Mouse (Mus musculus) heart, embryonic 14.5 days (tissue): ENCODE data around the gene Phc1. TPM values are rescaled to one million over a fixed set of nuclear protein-coding genes. Genes with fewer than 3 reads are reported as not detected.

Experiments used
- ATAC-seq: fragments of 200-750 bp; cut with Nextera tagmentation; 2 replicates; pipeline ENCODE4 v1.8.0; 2017; ENCODE audit warnings: low read depth, moderate TSS enrichment; ENCODE audit not compliant: insufficient number of reproducible peaks, insufficient read depth, low FRiP score
- H3K27ac ChIP-seq, 2 experiments: fragments of 200-500 bp in 1 of 2; fragments of 300-500 bp in 1 of 2; sonication (generic) in 1 of 2; replicated peaks in 1 of 2; 2 replicates each; pipeline ENCODE4 v1.5.1; 2012 to 2014; ENCODE audit warnings: low read depth in 2 of 2, low read length in 2 of 2, control low read depth in 1 of 2, mild to moderate bottlenecking in 1 of 2, mixed read lengths in 1 of 2; ENCODE audit not compliant: control insufficient read depth in 1 of 2, insufficient read depth in 1 of 2
- H3K27me3 ChIP-seq: fragments of 300-500 bp; sonication (generic); 2 replicates; pipeline ENCODE4 v1.6.1; 2014; ENCODE audit warnings: mild to moderate bottlenecking, low read length, control low read depth; ENCODE audit not compliant: control insufficient read depth, insufficient read depth
- H3K36me3 ChIP-seq: fragments of 300-500 bp; sonication (generic); 2 replicates; pipeline ENCODE4 v1.6.1; 2014; ENCODE audit warnings: mild to moderate bottlenecking, control low read depth, low read length, mixed read lengths; ENCODE audit not compliant: control insufficient read depth, insufficient read depth
- H3K4me1 ChIP-seq, 2 experiments: fragments of 200-500 bp in 1 of 2; fragments of 300-500 bp in 1 of 2; sonication (generic) in 1 of 2; 2 replicates each; pipeline ENCODE4 v1.6.1; 2012 to 2014; ENCODE audit warnings: low read length in 2 of 2, control low read depth in 1 of 2, mixed read lengths in 1 of 2; ENCODE audit not compliant: control insufficient read depth in 2 of 2, insufficient read depth in 2 of 2
- H3K4me2 ChIP-seq: fragments of 300-500 bp; sonication (generic); 2 replicates; pipeline ENCODE4 v1.6.1; 2014; ENCODE audit warnings: mild to moderate bottlenecking, low read length
- H3K4me3 ChIP-seq, 2 experiments: fragments of 200-500 bp in 1 of 2; fragments of 300-500 bp in 1 of 2; sonication (generic) in 1 of 2; 2 replicates each; pipeline ENCODE4 v1.5.1; 2012 to 2014; ENCODE audit warnings: low read length in 2 of 2, mild to moderate bottlenecking in 2 of 2, control low read depth in 1 of 2, low read depth in 1 of 2, moderate library complexity in 1 of 2; ENCODE audit not compliant: control insufficient read depth in 1 of 2, insufficient read depth in 1 of 2
- H3K9ac ChIP-seq: fragments of 300-500 bp; sonication (generic); 2 replicates; pipeline ENCODE4 v1.6.1; 2014; ENCODE audit warnings: mild to moderate bottlenecking, low read length
- H3K9me3 ChIP-seq: fragments of 300-500 bp; sonication (generic); 2 replicates; pipeline ENCODE4 v1.6.1; 2016; ENCODE audit warnings: low read length, control low read depth; ENCODE audit not compliant: control insufficient read depth
- WGBS: fragments of 180-500 bp; shearing (Covaris S2); extraction: QIAGEN DNeasy Blood & Tissue Kit; methylation state at CpG from one replicate; pipeline ENCODE4 v1.1.7; 2014; 5-methylcytosine and 5-hydroxymethylcytosine counted together
- polyA plus RNA-seq: library from polyadenylated mRNA; unstranded; fragments of >200 nt; fragmentation: Nextera tagmentation; extraction: Ambion mirVana; gene quantifications from 2 replicates; pipeline ENCODE4 v1.2.1, GENCODE M21; 2014

The Phc1 gene
- polyA plus RNA-seq, 1 experiment from 2014 or later: 13.2 TPM

GRCm38 (mm10) chr6:122302121-122302520 lies 38.2 kb downstream of the Phc1 start:
- 83% methylated on average over 1 of the region's 1 CpGs for WGBS
- H3K27me3 ChIP-seq: no peaks in the 10 kb centered on the region
- ATAC-seq: no peak
- no peak overlapping the region for H3K4me3 ChIP-seq
- no peak overlapping the region for H3K27ac ChIP-seq
- H3K9ac ChIP-seq: no peak overlapping the region
- H3K36me3 ChIP-seq: no peaks in the 10 kb centered on the region
- no peaks in the 10 kb centered on the region for H3K9me3 ChIP-seq
- H3K4me1 ChIP-seq: peaks cover 4 to 5% of the 10 kb centered on the region in 2 experiments; a peak in 2 of 4 replicates
- H3K4me2 ChIP-seq: no peak overlapping the region

- Histone ChIP-seq H3K36me3 (no peaks in the 10 kb centered on the region), H3K9ac (no peak overlapping the region), H3K4me2 (no peak overlapping the region), H3K4me1 (peaks cover 5 to 8% of the 10 kb centered on the region in 2 experiments; a peak in 2 of 4 replicates), H3K27me3 (no peaks in the 10 kb centered on the region), H3K27ac (no peak overlapping the region), H3K4me3 (no peak overlapping the region), H3K9me3 (no peaks in the 10 kb centered on the region)
- ATAC-seq: no peak
- 23% methylated on average over 3 of the region's 3 CpGs for WGBS
Measured at GRCm38 (mm10) chr6:122299621-122300133, 40.7 kb downstream of the Phc1 start.

DNA sequence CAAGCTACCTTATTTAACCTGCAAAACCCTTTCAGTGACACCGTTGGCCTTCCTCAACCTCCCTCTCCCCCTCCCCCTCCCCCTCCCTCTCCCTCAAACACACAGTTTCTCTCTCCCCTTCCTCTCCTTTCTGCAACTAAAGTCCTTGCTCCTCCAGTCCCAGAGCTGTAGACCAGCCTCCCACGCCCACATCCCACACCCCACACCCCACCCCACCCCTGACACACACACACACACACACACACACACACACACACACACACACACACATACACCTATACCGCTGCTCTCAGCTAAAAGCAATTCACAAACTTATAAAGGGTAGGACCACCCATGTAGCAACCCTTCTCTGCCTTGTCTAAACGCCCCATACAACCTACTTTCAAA lies 42.1 kb downstream of the Phc1 start:
- no peak overlapping the region for H3K27ac ChIP-seq
- H3K4me3 ChIP-seq: no peak overlapping the region
- peaks cover 2 to 8% of the 10 kb centered on the region in 2 experiments; a peak in 1 of 4 replicates for H3K4me1 ChIP-seq
- no peak for ATAC-seq
- H3K36me3 ChIP-seq: no peaks in the 10 kb centered on the region
- WGBS: 55% methylated on average over 3 of the region's 4 CpGs
- H3K27me3 ChIP-seq: no peaks in the 10 kb centered on the region
- H3K9me3 ChIP-seq: no peaks in the 10 kb centered on the region
- H3K4me2 ChIP-seq: no peak overlapping the region
- no peak overlapping the region for H3K9ac ChIP-seq

GRCm38 (mm10) chr6:122297279-122298222 lies 42.8 kb downstream of the Phc1 start:
- H3K9me3 ChIP-seq: no peaks in the 10 kb centered on the region
- H3K27ac ChIP-seq: peak overlapping the region in 1 of 2 experiments; percentile 28; a peak in 1 of 4 replicates
- peaks cover 2 to 8% of the 10 kb centered on the region in 2 experiments; a peak in 1 of 4 replicates for H3K4me1 ChIP-seq
- H3K36me3 ChIP-seq: no peaks in the 10 kb centered on the region
- H3K27me3 ChIP-seq: no peaks in the 10 kb centered on the region
- 7% methylated on average over 25 of the region's 25 CpGs for WGBS
- peak overlapping the region; percentile 71 for H3K9ac ChIP-seq
- peak overlapping the region; percentile 54 to 60 for H3K4me3 ChIP-seq
- H3K4me2 ChIP-seq: peak overlapping the region; percentile 86
- ATAC-seq: peak; percentile 39; the same call in 1 of the 2 replicates

DNA sequence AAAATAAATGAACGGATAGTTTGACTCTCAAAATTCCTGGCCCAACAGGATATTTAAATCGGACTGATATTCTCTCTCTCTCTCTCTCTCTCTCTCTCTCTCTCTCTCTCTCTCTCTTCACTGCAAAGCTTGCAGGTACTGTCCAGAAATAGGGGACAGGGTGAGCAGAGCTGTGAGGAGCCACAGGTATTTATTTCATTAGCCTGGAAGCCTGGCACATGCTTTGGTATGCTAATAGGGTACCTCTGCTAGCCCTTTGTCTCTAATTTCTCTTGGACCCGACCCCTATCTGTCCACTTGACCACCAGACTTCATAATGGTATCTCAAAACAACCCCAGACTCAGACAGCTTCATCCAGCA lies 43.5 kb downstream of the Phc1 start:
- H3K9ac ChIP-seq: peak overlapping the region; percentile 71
- H3K27me3 ChIP-seq: no peaks in the 10 kb centered on the region
- WGBS: 20% methylated on average over 3 of the region's 3 CpGs
- peak overlapping the region; percentile 54 to 60 for H3K4me3 ChIP-seq
- H3K4me1 ChIP-seq: peaks cover 2 to 8% of the 10 kb centered on the region in 2 experiments; a peak in 1 of 4 replicates
- ATAC-seq: no peak
- H3K4me2 ChIP-seq: peak overlapping the region; percentile 86
- H3K9me3 ChIP-seq: no peaks in the 10 kb centered on the region
- peak overlapping the region in 1 of 2 experiments; percentile 28; a peak in 1 of 4 replicates for H3K27ac ChIP-seq
- no peaks in the 10 kb centered on the region for H3K36me3 ChIP-seq

DNA sequence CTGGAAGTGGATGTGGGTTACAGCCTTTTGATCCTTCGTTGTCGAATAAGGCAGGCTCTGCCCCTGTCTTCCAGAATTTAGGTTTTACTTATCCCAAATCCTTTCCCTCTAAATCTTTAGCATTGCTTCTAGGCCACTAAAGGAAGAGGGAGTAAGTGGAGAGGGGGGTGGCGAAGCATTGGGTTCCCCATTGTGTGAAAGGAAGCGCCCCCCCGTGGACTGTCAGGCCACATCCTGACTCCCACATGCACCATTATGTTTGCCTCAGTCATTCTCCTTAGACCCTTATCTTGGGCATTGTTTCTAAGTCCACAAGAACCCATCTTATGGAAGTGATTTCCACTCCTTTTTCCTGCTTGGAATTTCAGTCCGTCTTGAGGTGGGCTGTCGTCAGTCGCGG lies 45.1 kb downstream of the Phc1 start:
- 50% methylated on average over 9 of the region's 9 CpGs for WGBS
- H3K36me3 ChIP-seq: no peaks in the 10 kb centered on the region
- no peak overlapping the region for H3K4me2 ChIP-seq
- no peaks in the 10 kb centered on the region for H3K27me3 ChIP-seq
- no peak for ATAC-seq
- no peak overlapping the region for H3K4me3 ChIP-seq
- H3K27ac ChIP-seq: no peak overlapping the region
- peaks cover 2 to 8% of the 10 kb centered on the region in 2 experiments; a peak in 1 of 4 replicates for H3K4me1 ChIP-seq
- no peaks in the 10 kb centered on the region for H3K9me3 ChIP-seq
- H3K9ac ChIP-seq: no peak overlapping the region

DNA sequence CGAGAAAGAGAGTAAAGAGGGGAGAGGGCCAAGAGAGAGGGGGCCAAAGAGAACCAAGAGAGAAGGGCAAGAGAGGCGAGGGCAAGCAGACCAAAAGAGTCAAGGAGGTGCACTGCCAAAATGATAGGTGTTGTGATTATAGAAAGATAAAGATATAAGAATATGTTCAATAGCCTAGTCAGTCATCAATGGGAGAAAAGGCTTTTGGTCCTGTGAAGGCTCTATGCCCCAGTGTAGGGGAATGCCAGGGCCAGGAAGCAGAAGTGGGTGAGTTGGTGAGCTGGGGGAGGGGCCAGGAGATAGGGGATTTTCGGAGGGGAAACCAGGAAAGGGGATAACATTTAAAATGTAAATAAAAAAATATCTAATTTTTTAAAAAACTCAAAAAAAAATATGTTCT lies 46.1 kb downstream of the Phc1 start:
- Histone ChIP-seq H3K4me2 (no peak overlapping the region), H3K4me1 (peaks cover 2 to 8% of the 10 kb centered on the region in 2 experiments; a peak in 1 of 4 replicates), H3K36me3 (no peaks in the 10 kb centered on the region), H3K9me3 (no peaks in the 10 kb centered on the region), H3K4me3 (no peak overlapping the region), H3K9ac (no peak overlapping the region), H3K27ac (no peak overlapping the region), H3K27me3 (no peaks in the 10 kb centered on the region)
- WGBS: 63% methylated on average over 3 of the region's 3 CpGs
- no peak for ATAC-seq
